Mouse (Mus musculus) MEL (cell line): Measurements from ENCODE around the gene St6gal1. TPM values are rescaled to one million over a fixed set of nuclear protein-coding genes. Genes with fewer than 3 reads are reported as not detected.

Source experiments
- DNase-seq: peaks from one replicate; pipeline ENCODE4 v3.0.0; 2011; ENCODE audit warnings: low read depth, low spot score
- H3K27ac ChIP-seq: 2 replicates; pipeline ENCODE4 v1.5.1; 2012; ENCODE audit warnings: low read depth, mild to moderate bottlenecking, control low read depth, low read length, moderate library complexity; ENCODE audit not compliant: control insufficient read depth
- H3K27me3 ChIP-seq, 2 experiments: fragments of 150-350 bp in 1 of 2; sonication (generic) in 1 of 2; 2 replicates each; pipeline ENCODE4 v1.6.1; 2012; ENCODE audit warnings: low read length in 2 of 2, mild to moderate bottlenecking in 2 of 2, improper control_type of control experiment in 1 of 2, moderate library complexity in 1 of 2; ENCODE audit not compliant: insufficient read depth in 2 of 2, control insufficient read depth in 1 of 2
- H3K36me3 ChIP-seq, 2 experiments: 2 replicates each; pipeline ENCODE4 v1.6.1; 2012 to 2014; ENCODE audit warnings: low read length in 2 of 2, improper control_type of control experiment in 1 of 2, inconsistent platforms in 1 of 2, mild to moderate bottlenecking in 1 of 2; ENCODE audit not compliant: insufficient read depth in 2 of 2, control insufficient read depth in 1 of 2
- H3K4me1 ChIP-seq, 2 experiments: fragments of 150-350 bp in 1 of 2; sonication (generic) in 1 of 2; 2 replicates each; pipeline ENCODE4 v1.6.1; 2012; ENCODE audit warnings: low read length in 2 of 2, improper control_type of control experiment in 1 of 2, mild to moderate bottlenecking in 1 of 2; ENCODE audit not compliant: insufficient read depth in 2 of 2, control insufficient read depth in 1 of 2
- H3K4me3 ChIP-seq, 2 experiments: fragments of 150-350 bp in 1 of 2; sonication (generic) in 1 of 2; 2 replicates each; pipeline ENCODE4 v1.5.1; 2012; ENCODE audit warnings: low read depth in 2 of 2, low read length in 2 of 2, mild to moderate bottlenecking in 2 of 2, moderate library complexity in 2 of 2, control low read depth in 1 of 2, improper control_type of control experiment in 1 of 2; ENCODE audit not compliant: control insufficient read depth in 1 of 2, insufficient read depth in 1 of 2
- H3K79me2 ChIP-seq: 2 replicates; pipeline ENCODE4 v1.6.1; 2012; ENCODE audit warnings: mild to moderate bottlenecking, low read length, moderate library complexity; ENCODE audit not compliant: control insufficient read depth, poor library complexity, insufficient read depth
- H3K9ac ChIP-seq: 2 replicates; pipeline ENCODE4 v1.6.1; 2012; ENCODE audit warnings: low read depth, mild to moderate bottlenecking, control low read depth, low read length, moderate library complexity; ENCODE audit not compliant: control insufficient read depth, poor library complexity, severe bottlenecking
- H3K9me3 ChIP-seq: fragments of 150-350 bp; sonication (generic); replicated peaks from 2 replicates; pipeline ENCODE4 v1.6.1; 2012; ENCODE audit warnings: mild to moderate bottlenecking, low read length, improper control_type of control experiment, moderate library complexity; ENCODE audit not compliant: insufficient read depth
- BHLHE40 ChIP-seq: IDR thresholded peaks from 2 replicates; pipeline ENCODE4 v1.6.1; 2012; ENCODE audit warnings: low read depth, mild to moderate bottlenecking, inconsistent platforms, low read length, improper control_type of control experiment, borderline replicate concordance
- CTCF ChIP-seq, 3 experiments: IDR thresholded peaks in 2 of 3; conservative IDR thresholded peaks in 1 of 3; 2 replicates each; pipeline ENCODE4 v1.5.1; 2011 to 2012; ENCODE audit warnings: low read length in 3 of 3, low read depth in 2 of 3, mild to moderate bottlenecking in 2 of 3, improper control_type of control experiment in 1 of 3, inconsistent platforms in 1 of 3, mixed read lengths in 1 of 3, moderate library complexity in 1 of 3; ENCODE audit not compliant: control insufficient read depth in 1 of 3, insufficient read depth in 1 of 3, poor library complexity in 1 of 3, severe bottlenecking in 1 of 3
- ELF1 ChIP-seq: IDR thresholded peaks from 2 replicates; pipeline ENCODE4 v1.6.1; 2014; ENCODE audit warnings: low read depth, mild to moderate bottlenecking, inconsistent platforms, low read length, improper control_type of control experiment, moderate library complexity
- GABPA ChIP-seq: IDR thresholded peaks from 2 replicates; pipeline ENCODE4 v1.6.1; 2012; ENCODE audit warnings: low read depth, mild to moderate bottlenecking, inconsistent platforms, low read length, improper control_type of control experiment, moderate library complexity
- GATA1 ChIP-seq: IDR thresholded peaks from 2 replicates; pipeline ENCODE4 v1.6.1; 2011; ENCODE audit warnings: low read depth, low read length, improper control_type of control experiment
- HCFC1 ChIP-seq: IDR thresholded peaks from 2 replicates; pipeline ENCODE4 v1.6.1; 2012; ENCODE audit warnings: low read depth, mild to moderate bottlenecking, inconsistent platforms, low read length, improper control_type of control experiment, moderate library complexity
- JUND ChIP-seq: IDR thresholded peaks from 2 replicates; pipeline ENCODE4 v1.6.1; 2011; ENCODE audit warnings: low read depth, mild to moderate bottlenecking, improper control_type of control experiment, low read length
- MAFK ChIP-seq: IDR thresholded peaks from 2 replicates; pipeline ENCODE4 v1.6.1; 2011; ENCODE audit warnings: low read depth, mild to moderate bottlenecking, low read length, improper control_type of control experiment, borderline replicate concordance
- MAX ChIP-seq: IDR thresholded peaks from 2 replicates; pipeline ENCODE4 v1.6.1; 2011; ENCODE audit warnings: low read length, improper control_type of control experiment
- MAZ ChIP-seq: IDR thresholded peaks from 2 replicates; pipeline ENCODE4 v1.6.1; 2012; ENCODE audit warnings: low read depth, mild to moderate bottlenecking, inconsistent platforms, low read length, improper control_type of control experiment
- MEF2A ChIP-seq: IDR thresholded peaks from 2 replicates; pipeline ENCODE4 v1.6.1; 2014; ENCODE audit warnings: low read depth, mild to moderate bottlenecking, inconsistent platforms, low read length, improper control_type of control experiment; ENCODE audit not compliant: poor library complexity, insufficient replicate concordance, severe bottlenecking; ENCODE audit errors: extremely low read depth
- MYC ChIP-seq: IDR thresholded peaks from 2 replicates; pipeline ENCODE4 v1.6.1; 2011; ENCODE audit warnings: low read depth, mild to moderate bottlenecking, low read length, improper control_type of control experiment, moderate library complexity
- NELFE ChIP-seq: IDR thresholded peaks from 2 replicates; pipeline ENCODE4 v1.6.1; 2011; ENCODE audit warnings: low read depth, low read length, improper control_type of control experiment
- NRF1 ChIP-seq: IDR thresholded peaks from 2 replicates; pipeline ENCODE4 v1.6.1; 2014; ENCODE audit warnings: low read depth, mild to moderate bottlenecking, inconsistent platforms, low read length, improper control_type of control experiment, moderate library complexity; ENCODE audit not compliant: poor library complexity, insufficient read depth, severe bottlenecking
- POLR2AphosphoS2 ChIP-seq: IDR thresholded peaks from 2 replicates; pipeline ENCODE4 v1.6.1; 2011; ENCODE audit warnings: low read length, improper control_type of control experiment
- RAD21 ChIP-seq: IDR thresholded peaks from 2 replicates; pipeline ENCODE4 v1.6.1; 2011; ENCODE audit warnings: mild to moderate bottlenecking, low read depth, low read length, improper control_type of control experiment
- SMC3 ChIP-seq: IDR thresholded peaks from 2 replicates; pipeline ENCODE4 v1.6.1; 2011; ENCODE audit warnings: low read depth, low read length, improper control_type of control experiment
- TBP ChIP-seq: IDR thresholded peaks from 2 replicates; pipeline ENCODE4 v1.8.0; 2011; ENCODE audit warnings: low read depth, low read length, improper control_type of control experiment
- TCF12 ChIP-seq: IDR thresholded peaks from 2 replicates; pipeline ENCODE4 v1.6.1; 2014; ENCODE audit warnings: low read depth, mild to moderate bottlenecking, inconsistent platforms, low read length, improper control_type of control experiment, moderate library complexity
- USF1 ChIP-seq: IDR thresholded peaks from 2 replicates; pipeline ENCODE4 v1.6.1; 2014; ENCODE audit warnings: low read depth, mild to moderate bottlenecking, inconsistent platforms, low read length, improper control_type of control experiment, moderate library complexity
- USF2 ChIP-seq, 2 experiments: IDR thresholded peaks; 2 replicates each; pipeline ENCODE4 v1.6.1; 2011 to 2012; ENCODE audit warnings: improper control_type of control experiment in 2 of 2, low read length in 2 of 2, borderline replicate concordance in 1 of 2, inconsistent platforms in 1 of 2, low read depth in 1 of 2, mild to moderate bottlenecking in 1 of 2; ENCODE audit not compliant: insufficient read depth in 1 of 2
- ZMIZ1 ChIP-seq: IDR thresholded peaks from 2 replicates; pipeline ENCODE4 v1.6.1; 2012; ENCODE audit warnings: low read depth, mild to moderate bottlenecking, inconsistent platforms, low read length, improper control_type of control experiment, moderate library complexity
- ZNF384 ChIP-seq: IDR thresholded peaks from 2 replicates; pipeline ENCODE4 v1.6.1; 2012; ENCODE audit warnings: low read depth, mild to moderate bottlenecking, inconsistent platforms, low read length, improper control_type of control experiment
- polyA plus RNA-seq, 2 experiments: library from polyadenylated mRNA; stranded (reverse) in 1 of 2; unstranded in 1 of 2; fragments of >175 nt in 1 of 2; fragments of >200 nt in 1 of 2; gene quantifications; 2 replicates each; pipeline versions ENCODE4 v1.2.1 to v1.2.4; 2012; ENCODE audit warnings: low replicate concordance in 2 of 2, low read depth in 1 of 2; ENCODE audit not compliant: insufficient read length in 2 of 2, insufficient read depth in 1 of 2, missing spikeins in 1 of 2
- total RNA-seq: library from RNA; depleted of rRNA; stranded (reverse); fragments of 300-350 nt; gene quantifications from 2 replicates; pipeline ENCODE4 v1.2.3, GENCODE M21; 2012

The St6gal1 gene
- total and polyA plus RNA-seq, 3 experiments = not detected

GRCm38 (mm10) chr16:23262131-23262768 lies 37.7 kb downstream of the St6gal1 start:
- H3K27ac ChIP-seq = no peak overlapping the region
- no peaks in the 10 kb centered on the region for H3K79me2 ChIP-seq
- no peak for TF ChIP-seq ZMIZ1
- no peak for TF ChIP-seq USF2 (IDR thresholded peaks at IDR 0.05; ENCODE audit: borderline replicate concordance in 1 of 2, insufficient read depth in 1 of 2, low read depth in 1 of 2, low read length in 2 of 2)
- TF ChIP-seq ZNF384 = no peak
- no peak for TF ChIP-seq SMC3
- no peak for TF ChIP-seq TCF12
- no peak for TF ChIP-seq GABPA
- TF ChIP-seq HCFC1 = no peak
- TF ChIP-seq MAZ = no peak
- TF ChIP-seq RAD21 = no peak
- no peak for TF ChIP-seq POLR2AphosphoS2
- TF ChIP-seq CTCF (IDR thresholded peaks at IDR 0.05 in 2 of 3, conservative IDR thresholded peaks at IDR 0.05 in 1 of 3; ENCODE audit: control insufficient read depth in 1 of 3, insufficient read depth in 1 of 3, low read depth in 2 of 3, low read length in 3 of 3, poor library complexity in 1 of 3, severe bottlenecking in 1 of 3) = no peak
- no peak for TF ChIP-seq MAX
- TF ChIP-seq GATA1 = no peak
- TF ChIP-seq ELF1 = no peak
- no peak for TF ChIP-seq TBP
- no peaks in the 10 kb centered on the region for H3K36me3 ChIP-seq
- no peaks in the 10 kb centered on the region for H3K9me3 ChIP-seq
- DNase-seq = no peak
- no peak overlapping the region for H3K9ac ChIP-seq
- no peaks in the 10 kb centered on the region for H3K4me1 ChIP-seq
- H3K27me3 ChIP-seq = no peaks in the 10 kb centered on the region
- no peak overlapping the region for H3K4me3 ChIP-seq

- Histone ChIP-seq H3K9me3 (no peaks in the 10 kb centered on the region), H3K9ac (no peak overlapping the region), H3K4me3 (no peak overlapping the region), H3K27ac (no peak overlapping the region), H3K79me2 (no peaks in the 10 kb centered on the region), H3K27me3 (no peaks in the 10 kb centered on the region), H3K36me3 (no peaks in the 10 kb centered on the region), H3K4me1 (no peaks in the 10 kb centered on the region)
- TF ChIP-seq GABPA = no peak
- no peak for TF ChIP-seq GATA1
- no peak for DNase-seq
Measured at GRCm38 (mm10) chr16:23262846-23263245, 38.3 kb downstream of the St6gal1 start.

- Histone ChIP-seq H3K27ac (no peak overlapping the region), H3K79me2 (no peaks in the 10 kb centered on the region), H3K27me3 (no peaks in the 10 kb centered on the region), H3K36me3 (no peaks in the 10 kb centered on the region), H3K4me3 (no peak overlapping the region), H3K9me3 (no peaks in the 10 kb centered on the region), H3K4me1 (no peaks in the 10 kb centered on the region), H3K9ac (no peak overlapping the region)
- no peak for DNase-seq
- TF ChIP-seq BHLHE40 = no peak
- TF ChIP-seq JUND = no peak
- TF ChIP-seq GATA1 = no peak
- TF ChIP-seq USF1 = no peak
- TF ChIP-seq NRF1 = no peak
- TF ChIP-seq NELFE = no peak
- TF ChIP-seq MEF2A = no peak
- no peak for TF ChIP-seq MAFK
- no peak for TF ChIP-seq CTCF (IDR thresholded peaks at IDR 0.05 in 2 of 3, conservative IDR thresholded peaks at IDR 0.05 in 1 of 3; ENCODE audit: control insufficient read depth in 1 of 3, insufficient read depth in 1 of 3, low read depth in 2 of 3, low read length in 3 of 3, poor library complexity in 1 of 3, severe bottlenecking in 1 of 3)
- no peak for TF ChIP-seq MYC
Measured at GRCm38 (mm10) chr16:23264999-23265398, 40.5 kb downstream of the St6gal1 start.
